Mouse (Mus musculus) forebrain, embryonic 15.5 days (tissue): Measurements from ENCODE around the gene Ntsr1. TPM values are rescaled to one million over a fixed set of nuclear protein-coding genes. Genes with fewer than 3 reads are reported as not detected.

Experiments used
- polyA plus RNA-seq: library from polyadenylated mRNA; unstranded; fragments of >200 nt; fragmentation: Nextera tagmentation; extraction: Ambion mirVana; gene quantifications from 2 replicates; pipeline ENCODE4 v1.2.1, GENCODE M21; 2015

Gene Ntsr1
- polyA plus RNA-seq, 1 experiment from 2014 or later = 8.0 TPM

Other genes starting within 250 kb of the Ntsr1 start
- gene Rps21, start 242.6 kb upstream of the Ntsr1 start, polyA plus RNA-seq = 407 and 432 TPM in 2 replicates
- 18.4 and 21.6 TPM in 2 replicates for gene Cables2, start 226.5 kb upstream of the Ntsr1 start, polyA plus RNA-seq
- not detected in 2 replicates for gene Rbbp8nl, start 210.1 kb upstream of the Ntsr1 start, polyA plus RNA-seq
- not detected in 2 replicates for gene Gata5, start 165.3 kb upstream of the Ntsr1 start, polyA plus RNA-seq
- 1.2 and 1.4 TPM in 2 replicates for gene Slco4a1, start 43.7 kb upstream of the Ntsr1 start, polyA plus RNA-seq
- 51.8 and 52.5 TPM in 2 replicates for gene Mrgbp, start 81.3 kb downstream of the Ntsr1 start, polyA plus RNA-seq
- gene Ogfr, start 89.3 kb downstream of the Ntsr1 start, polyA plus RNA-seq = 83.7 and 89.1 TPM in 2 replicates
- 37.2 and 44.3 TPM in 2 replicates for gene Col9a3, start 97.8 kb downstream of the Ntsr1 start, polyA plus RNA-seq
- gene Tcfl5, start 142.7 kb downstream of the Ntsr1 start, polyA plus RNA-seq = 0.29 and 0.50 TPM in 2 replicates
- gene Dido1, start 210.0 kb downstream of the Ntsr1 start, polyA plus RNA-seq = 29.6 and 30.8 TPM in 2 replicates
- gene Gid8, start 210.1 kb downstream of the Ntsr1 start, polyA plus RNA-seq = 58.0 and 58.7 TPM in 2 replicates
- 0.13 and 0.29 TPM in 2 replicates for gene Slc17a9, start 225.3 kb downstream of the Ntsr1 start, polyA plus RNA-seq